Mouse (Mus musculus): Measurements from ENCODE around the gene Olfr1420. TPM values are rescaled to one million over a fixed set of nuclear protein-coding genes. Genes with fewer than 3 reads are reported as not detected.
A peak's percentile ranks its signal among the peaks of the same experiment; 100 is the strongest.
"Not testable (repeated sequence)": the region's sequence is repeated elsewhere in the genome, so short reads cannot be mapped to it uniquely, and the experiment has no call there.

Olfr1420 gene
- total and polyA plus RNA-seq, 2 experiments from 2014 or later: 0.11 TPM; not detected in 1

DNA sequence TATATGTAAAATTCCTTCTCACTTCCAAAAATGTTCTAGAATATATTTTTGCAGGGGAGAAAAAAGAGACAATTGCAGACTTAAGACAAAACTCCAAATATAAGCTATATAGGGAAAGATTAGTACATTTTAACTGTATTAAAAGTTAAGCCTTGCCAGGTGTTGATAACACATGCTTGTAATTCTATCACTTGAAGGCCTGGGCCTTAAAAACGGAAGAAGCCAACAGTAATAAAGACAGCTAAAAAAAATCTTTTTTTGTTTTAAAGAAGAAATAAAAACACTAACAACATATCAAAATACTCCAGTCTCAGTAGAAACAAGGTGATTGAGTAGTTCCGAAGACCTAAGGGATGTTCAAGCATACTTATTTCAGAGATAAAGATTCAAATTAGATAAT lies 40.0 kb downstream of the Olfr1420 start:
- WGBS: 85% methylated on average over 2 of the region's 2 CpGs
- Histone ChIP-seq H3K36me3 (replicated peaks; ENCODE audit: control insufficient read depth, insufficient read depth, low read length) (peaks cover 89% of the 10 kb centered on the region), H3K4me1 (ENCODE audit: control insufficient read depth, insufficient read depth) (no peaks in the 10 kb centered on the region), H3K9ac (replicated peaks; ENCODE audit: low read depth, low read length) (no peak overlapping the region), H3K4me3 (ENCODE audit: low read depth, low read length) (no peak overlapping the region), H3K27me3 (ENCODE audit: control insufficient read depth, insufficient read depth, low read length) (no peaks in the 10 kb centered on the region), H3K27ac (ENCODE audit: low read depth) (no peak overlapping the region), H3K9me3 (replicated peaks; ENCODE audit: control insufficient read depth, low read length) (no peaks in the 10 kb centered on the region), H3K4me2 (ENCODE audit: low read depth, low read length) (no peak overlapping the region)
- DNase-seq (ENCODE audit: low spot score): no peak
- no peak for ATAC-seq (ENCODE audit: insufficient read depth, low read depth)
- TF ChIP-seq EP300 (IDR thresholded peaks at IDR 0.05; ENCODE audit: low read depth) (no peak), CTCF (IDR thresholded peaks at IDR 0.05; ENCODE audit: low read depth) (no peak)

- H3K9me3 ChIP-seq (replicated peaks; ENCODE audit: control insufficient read depth, low read length): no peaks in the 10 kb centered on the region
- no peak overlapping the region for H3K4me2 ChIP-seq (ENCODE audit: low read depth, low read length)
- DNase-seq (ENCODE audit: low spot score): no peak
- ATAC-seq (ENCODE audit: insufficient read depth, low read depth): no peak
- no peak overlapping the region for H3K9ac ChIP-seq (replicated peaks; ENCODE audit: low read depth, low read length)
- H3K4me1 ChIP-seq (ENCODE audit: control insufficient read depth, insufficient read depth): no peaks in the 10 kb centered on the region
- no peak for TF ChIP-seq EP300 (IDR thresholded peaks at IDR 0.05; ENCODE audit: low read depth)
- no peak for TF ChIP-seq CTCF (IDR thresholded peaks at IDR 0.05; ENCODE audit: low read depth)
- no peak overlapping the region for H3K27ac ChIP-seq (ENCODE audit: low read depth)
- H3K27me3 ChIP-seq (ENCODE audit: control insufficient read depth, insufficient read depth, low read length): no peaks in the 10 kb centered on the region
- 86% methylated on average over 4 of the region's 4 CpGs for WGBS
- peaks cover 89% of the 10 kb centered on the region for H3K36me3 ChIP-seq (replicated peaks; ENCODE audit: control insufficient read depth, insufficient read depth, low read length)
- H3K4me3 ChIP-seq (ENCODE audit: low read depth, low read length): no peak overlapping the region
These were observed 41.8 kb downstream of the Olfr1420 start for GRCm38 (mm10) chr19:11928025-11928748.

- 96% methylated on average over 9 of the region's 9 CpGs for WGBS
- not testable (repeated sequence) for H3K9me3 ChIP-seq (replicated peaks; ENCODE audit: control insufficient read depth, low read length); H3K9ac ChIP-seq (replicated peaks; ENCODE audit: low read depth, low read length); H3K4me3 ChIP-seq (ENCODE audit: low read depth, low read length); ATAC-seq (ENCODE audit: insufficient read depth, low read depth); H3K4me1 ChIP-seq (ENCODE audit: control insufficient read depth, insufficient read depth); H3K4me2 ChIP-seq (ENCODE audit: low read depth, low read length); DNase-seq (ENCODE audit: low spot score); H3K27me3 ChIP-seq (ENCODE audit: control insufficient read depth, insufficient read depth, low read length); H3K27ac ChIP-seq (ENCODE audit: low read depth)
- peaks cover 40% of the 10 kb centered on the region for H3K36me3 ChIP-seq (replicated peaks; ENCODE audit: control insufficient read depth, insufficient read depth, low read length)
These were observed 60.1 kb downstream of the Olfr1420 start for GRCm38 (mm10) chr19:11946460-11946859.

Small RNAs within 50 kb of the gene (microRNA-seq; reads per million reads assigned to microRNA genes)
- gene Mir6994: 6.6 reads per million, percentile 25 among the genes with 10 or more reads in this experiment

Other genes starting within 250 kb of the Olfr1420 start
- gene Ms4a3, start 245.7 kb upstream of the Olfr1420 start, total RNA-seq (2014; rRNA removed; ENCODE audit: low replicate concordance): 2.7 TPM in 1 of 2 replicates, not detected in the other
- not detected in 2 replicates for gene Ms4a3, start 245.7 kb upstream of the Olfr1420 start, polyA plus RNA-seq (2015; fragmentation: Nextera tagmentation; extraction: Ambion mirVana)
- gene Oosp2, start 226.0 kb upstream of the Olfr1420 start, total RNA-seq (2014; rRNA removed; ENCODE audit: low replicate concordance): not detected in 2 replicates
- gene Oosp2, start 226.0 kb upstream of the Olfr1420 start, polyA plus RNA-seq (2015; fragmentation: Nextera tagmentation; extraction: Ambion mirVana): not detected in 2 replicates
- not detected in 2 replicates for gene Oosp1, start 195.4 kb upstream of the Olfr1420 start, total RNA-seq (2014; rRNA removed; ENCODE audit: low replicate concordance)
- gene Oosp1, start 195.4 kb upstream of the Olfr1420 start, polyA plus RNA-seq (2015; fragmentation: Nextera tagmentation; extraction: Ambion mirVana): not detected in 2 replicates
- gene Oosp3, start 189.5 kb upstream of the Olfr1420 start, total RNA-seq (2014; rRNA removed; ENCODE audit: low replicate concordance): not detected in 2 replicates
- not detected in 2 replicates for gene Oosp3, start 189.5 kb upstream of the Olfr1420 start, polyA plus RNA-seq (2015; fragmentation: Nextera tagmentation; extraction: Ambion mirVana)
- not detected in 2 replicates for gene Gif, start 139.0 kb upstream of the Olfr1420 start, total RNA-seq (2014; rRNA removed; ENCODE audit: low replicate concordance)
- not detected in 2 replicates for gene Gif, start 139.0 kb upstream of the Olfr1420 start, polyA plus RNA-seq (2015; fragmentation: Nextera tagmentation; extraction: Ambion mirVana)
- 32.2 and 49.9 TPM in 2 replicates for gene Mrpl16, start 116.2 kb upstream of the Olfr1420 start, total RNA-seq (2014; rRNA removed; ENCODE audit: low replicate concordance)
- gene Mrpl16, start 116.2 kb upstream of the Olfr1420 start, polyA plus RNA-seq (2015; fragmentation: Nextera tagmentation; extraction: Ambion mirVana): 97.6 and 99.1 TPM in 2 replicates
- 8.0 and 10.6 TPM in 2 replicates for gene Stx3, start 67.2 kb upstream of the Olfr1420 start, total RNA-seq (2014; rRNA removed; ENCODE audit: low replicate concordance)
- 6.0 and 6.3 TPM in 2 replicates for gene Stx3, start 67.2 kb upstream of the Olfr1420 start, polyA plus RNA-seq (2015; fragmentation: Nextera tagmentation; extraction: Ambion mirVana)
- gene Olfr1417, start 47.3 kb upstream of the Olfr1420 start, total RNA-seq (2014; rRNA removed; ENCODE audit: low replicate concordance): not detected in 2 replicates
- gene Olfr1417, start 47.3 kb upstream of the Olfr1420 start, polyA plus RNA-seq (2015; fragmentation: Nextera tagmentation; extraction: Ambion mirVana): not detected in 2 replicates
- not detected in 2 replicates for gene Olfr1418, start 25.5 kb upstream of the Olfr1420 start, total RNA-seq (2014; rRNA removed; ENCODE audit: low replicate concordance)
- gene Olfr1418, start 25.5 kb upstream of the Olfr1420 start, polyA plus RNA-seq (2015; fragmentation: Nextera tagmentation; extraction: Ambion mirVana): not detected in 2 replicates
- not detected in 2 replicates for gene Olfr1419, start 11.5 kb upstream of the Olfr1420 start, total RNA-seq (2014; rRNA removed; ENCODE audit: low replicate concordance)
- gene Olfr1419, start 11.5 kb upstream of the Olfr1420 start, polyA plus RNA-seq (2015; fragmentation: Nextera tagmentation; extraction: Ambion mirVana): not detected in 2 replicates
- 12.9 and 14.7 TPM in 2 replicates for gene Patl1, start 25.8 kb downstream of the Olfr1420 start, total RNA-seq (2014; rRNA removed; ENCODE audit: low replicate concordance)
- gene Patl1, start 25.8 kb downstream of the Olfr1420 start, polyA plus RNA-seq (2015; fragmentation: Nextera tagmentation; extraction: Ambion mirVana): 10.0 and 11.5 TPM in 2 replicates
- 32.7 and 43.2 TPM in 2 replicates for gene Osbp, start 79.4 kb downstream of the Olfr1420 start, total RNA-seq (2014; rRNA removed; ENCODE audit: low replicate concordance)
- 4.7 and 5.1 TPM in 2 replicates for gene Osbp, start 79.4 kb downstream of the Olfr1420 start, polyA plus RNA-seq (2015; fragmentation: Nextera tagmentation; extraction: Ambion mirVana)
- not detected in 2 replicates for gene Olfr1423, start 154.8 kb downstream of the Olfr1420 start, total RNA-seq (2014; rRNA removed; ENCODE audit: low replicate concordance)
- gene Olfr1423, start 154.8 kb downstream of the Olfr1420 start, polyA plus RNA-seq (2015; fragmentation: Nextera tagmentation; extraction: Ambion mirVana): not detected in 2 replicates
- gene Olfr1424, start 176.1 kb downstream of the Olfr1420 start, total RNA-seq (2014; rRNA removed; ENCODE audit: low replicate concordance): not detected in 2 replicates
- not detected in 2 replicates for gene Olfr1424, start 176.1 kb downstream of the Olfr1420 start, polyA plus RNA-seq (2015; fragmentation: Nextera tagmentation; extraction: Ambion mirVana)
- not detected in 2 replicates for gene Olfr1425, start 191.2 kb downstream of the Olfr1420 start, total RNA-seq (2014; rRNA removed; ENCODE audit: low replicate concordance)
- gene Olfr1425, start 191.2 kb downstream of the Olfr1420 start, polyA plus RNA-seq (2015; fragmentation: Nextera tagmentation; extraction: Ambion mirVana): not detected in 2 replicates
- not detected in 2 replicates for gene Olfr1426, start 205.4 kb downstream of the Olfr1420 start, total RNA-seq (2014; rRNA removed; ENCODE audit: low replicate concordance)
- not detected in 2 replicates for gene Olfr1426, start 205.4 kb downstream of the Olfr1420 start, polyA plus RNA-seq (2015; fragmentation: Nextera tagmentation; extraction: Ambion mirVana)
- not detected in 2 replicates for gene Olfr1427, start 216.8 kb downstream of the Olfr1420 start, total RNA-seq (2014; rRNA removed; ENCODE audit: low replicate concordance)
- not detected in 2 replicates for gene Olfr1427, start 216.8 kb downstream of the Olfr1420 start, polyA plus RNA-seq (2015; fragmentation: Nextera tagmentation; extraction: Ambion mirVana)
- not detected in 2 replicates for gene Olfr1428, start 229.3 kb downstream of the Olfr1420 start, total RNA-seq (2014; rRNA removed; ENCODE audit: low replicate concordance)
- gene Olfr1428, start 229.3 kb downstream of the Olfr1420 start, polyA plus RNA-seq (2015; fragmentation: Nextera tagmentation; extraction: Ambion mirVana): not detected in 2 replicates
- not detected in 2 replicates for gene Olfr76, start 236.6 kb downstream of the Olfr1420 start, total RNA-seq (2014; rRNA removed; ENCODE audit: low replicate concordance)
- not detected in 2 replicates for gene Olfr76, start 236.6 kb downstream of the Olfr1420 start, polyA plus RNA-seq (2015; fragmentation: Nextera tagmentation; extraction: Ambion mirVana)

Data from heart, postnatal 0 days (tissue).